Mouse (Mus musculus): ENCODE measurements around the gene Wdr5.
"Not testable (repeated sequence)": the region's sequence is repeated elsewhere in the genome, so short reads cannot be mapped to it uniquely, and the experiment has no call there.

Gene Wdr5

DNA sequence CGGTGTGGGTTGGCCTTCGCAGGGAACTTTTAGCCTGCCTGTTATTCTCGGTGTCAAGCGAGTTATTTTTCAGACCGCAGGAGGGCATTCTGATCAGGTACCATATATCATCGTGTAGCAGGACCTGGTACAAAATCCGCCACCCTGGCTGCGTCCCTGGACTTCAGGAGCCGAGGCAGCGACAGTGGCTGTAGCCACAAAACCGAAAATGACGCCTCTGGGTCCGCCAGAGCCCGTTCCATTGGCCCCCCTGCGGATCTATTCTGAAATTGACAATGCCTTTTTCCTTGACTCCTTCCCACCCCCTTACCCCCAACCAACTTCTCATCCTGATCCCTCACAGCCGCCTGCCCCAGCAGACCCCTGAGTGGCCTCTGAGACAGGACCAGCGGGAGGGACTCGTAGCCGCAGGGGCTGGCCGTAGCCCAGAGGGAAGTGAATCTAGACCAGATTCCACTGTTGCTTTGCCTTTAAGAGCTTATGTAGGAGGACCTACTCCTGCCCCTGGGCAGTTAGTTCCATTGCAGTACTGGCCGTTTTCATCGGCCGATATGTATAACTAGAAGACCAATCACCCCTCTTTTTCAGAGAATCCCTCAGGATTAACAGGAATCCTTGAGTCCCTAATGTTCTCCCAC lies 18.4 kb upstream of the Wdr5 start:
- no peak for DNase-seq (ENCODE audit: extremely low read depth, low read depth, low spot score)

DNA sequence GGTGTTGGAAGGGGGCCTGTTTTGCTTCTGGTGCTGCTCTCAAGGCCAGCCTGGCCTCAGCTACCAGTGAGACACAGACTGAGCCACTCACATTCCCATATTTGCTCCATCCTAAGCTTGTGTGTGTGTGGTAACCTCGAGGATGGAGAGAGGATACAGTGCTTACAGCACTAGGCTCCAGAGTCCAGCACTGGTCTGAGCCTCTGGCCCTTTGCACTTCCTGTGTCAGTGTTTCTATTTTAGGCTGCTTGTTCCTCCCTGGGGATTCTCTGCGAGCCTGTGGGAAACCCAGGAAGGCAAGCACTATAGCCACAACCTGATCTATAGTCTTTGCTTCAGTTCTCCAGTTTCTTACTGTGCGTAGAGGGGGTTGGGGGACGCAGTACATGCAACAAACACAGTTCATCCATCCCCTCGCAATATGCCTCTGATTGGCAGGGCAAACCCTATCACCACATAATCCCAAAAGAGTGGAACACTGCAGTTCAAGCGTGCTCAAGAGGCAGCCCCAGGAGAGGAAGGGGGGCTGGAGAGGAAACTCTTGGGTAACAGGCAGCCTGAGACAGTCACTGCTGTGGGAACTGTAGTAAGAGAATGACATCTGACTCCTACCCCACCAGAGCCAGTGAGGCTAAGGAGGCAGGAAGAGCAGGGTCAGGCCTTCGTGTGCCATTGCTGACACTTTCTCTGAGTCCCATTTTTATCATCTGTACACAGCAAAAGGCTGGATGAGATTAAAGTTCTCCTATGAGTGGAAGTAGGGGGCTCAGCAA lies 10.7 kb upstream of the Wdr5 start:
- no peak for DNase-seq (ENCODE audit: extremely low read depth, low read depth, low spot score)

DNA sequence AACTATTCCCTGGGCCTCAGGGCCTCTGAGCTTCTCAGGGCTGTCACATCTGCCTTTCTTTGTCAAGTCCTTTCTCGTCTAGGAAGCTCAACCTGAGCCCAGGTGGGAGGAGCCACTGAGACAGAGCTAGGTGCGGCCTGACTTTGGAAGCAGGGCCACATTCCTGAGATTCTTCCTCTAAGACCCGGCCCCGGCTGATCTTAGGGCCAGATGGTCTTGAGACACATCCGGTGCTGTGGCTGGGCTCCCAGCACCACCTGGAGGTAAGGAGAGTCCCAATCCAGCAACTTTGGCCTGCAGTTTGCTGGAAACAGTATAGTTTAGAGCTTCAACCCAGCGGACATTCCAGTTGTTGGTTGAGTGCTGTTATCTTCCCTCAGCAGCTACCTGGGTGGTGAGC lies 9.4 kb upstream of the Wdr5 start:
- peak; percentile 46 for DNase-seq (ENCODE audit: extremely low read depth, low read depth, low spot score)

- DNase-seq (ENCODE audit: extremely low read depth, low read depth, low spot score) = not testable (repeated sequence)
Observed at GRCm38 (mm10) chr2:27506658-27507057, 8.3 kb upstream of the Wdr5 start.

DNA sequence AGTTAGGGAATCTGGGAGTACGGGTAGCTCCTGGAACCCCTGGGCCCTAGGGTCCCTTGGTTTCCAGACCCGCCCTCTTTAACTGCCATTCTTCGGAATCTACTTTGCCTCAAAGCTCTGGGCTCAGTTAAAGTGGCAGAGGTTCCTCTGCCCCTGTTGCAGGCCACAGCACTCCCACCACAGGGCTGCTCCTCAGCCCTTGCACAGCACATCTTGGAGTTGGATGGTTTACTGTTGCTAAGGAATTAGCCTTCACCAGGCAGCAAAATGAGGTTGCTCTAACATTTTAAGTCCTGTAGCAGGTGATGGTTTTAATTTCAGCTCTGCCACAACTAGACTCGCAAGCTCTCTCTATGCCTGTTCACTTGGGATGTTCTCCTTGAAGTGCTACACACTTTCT lies 7.4 kb upstream of the Wdr5 start, which contains the start of gene Brd3:
Gene Brd3 (minus strand): TSS at position 101 of the 400 bp plus-strand sequence.
- no peak for DNase-seq (ENCODE audit: extremely low read depth, low read depth, low spot score)

GRCm38 (mm10) chr2:27510706-27511105 lies 4.3 kb upstream of the Wdr5 start:
- no peak for DNase-seq (ENCODE audit: extremely low read depth, low read depth, low spot score)

- no peak for DNase-seq (ENCODE audit: extremely low read depth, low read depth, low spot score)
Observed at GRCm38 (mm10) chr2:27512909-27513308, 2.0 kb upstream of the Wdr5 start.

DNA sequence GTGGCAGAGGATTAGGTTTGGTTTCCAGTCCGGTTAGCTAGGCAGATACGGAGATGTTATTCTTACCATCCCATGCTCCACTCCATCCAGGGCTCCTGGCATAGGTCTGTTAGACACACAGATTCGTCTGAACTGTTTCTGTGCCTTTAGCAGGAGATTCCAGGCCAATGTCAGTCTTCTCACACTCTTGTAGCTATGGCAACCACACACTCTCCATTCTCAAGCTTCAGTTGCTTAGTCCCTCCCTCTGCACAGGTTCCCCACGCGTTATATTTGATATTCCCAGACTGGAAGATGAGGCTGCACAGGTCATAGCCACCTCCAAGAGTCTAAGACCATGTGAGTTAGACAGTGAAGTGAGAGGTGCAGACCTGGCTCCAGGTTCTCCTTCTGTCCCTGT lies 1.1 kb upstream of the Wdr5 start:
- no peak for DNase-seq (ENCODE audit: extremely low read depth, low read depth, low spot score)

DNA sequence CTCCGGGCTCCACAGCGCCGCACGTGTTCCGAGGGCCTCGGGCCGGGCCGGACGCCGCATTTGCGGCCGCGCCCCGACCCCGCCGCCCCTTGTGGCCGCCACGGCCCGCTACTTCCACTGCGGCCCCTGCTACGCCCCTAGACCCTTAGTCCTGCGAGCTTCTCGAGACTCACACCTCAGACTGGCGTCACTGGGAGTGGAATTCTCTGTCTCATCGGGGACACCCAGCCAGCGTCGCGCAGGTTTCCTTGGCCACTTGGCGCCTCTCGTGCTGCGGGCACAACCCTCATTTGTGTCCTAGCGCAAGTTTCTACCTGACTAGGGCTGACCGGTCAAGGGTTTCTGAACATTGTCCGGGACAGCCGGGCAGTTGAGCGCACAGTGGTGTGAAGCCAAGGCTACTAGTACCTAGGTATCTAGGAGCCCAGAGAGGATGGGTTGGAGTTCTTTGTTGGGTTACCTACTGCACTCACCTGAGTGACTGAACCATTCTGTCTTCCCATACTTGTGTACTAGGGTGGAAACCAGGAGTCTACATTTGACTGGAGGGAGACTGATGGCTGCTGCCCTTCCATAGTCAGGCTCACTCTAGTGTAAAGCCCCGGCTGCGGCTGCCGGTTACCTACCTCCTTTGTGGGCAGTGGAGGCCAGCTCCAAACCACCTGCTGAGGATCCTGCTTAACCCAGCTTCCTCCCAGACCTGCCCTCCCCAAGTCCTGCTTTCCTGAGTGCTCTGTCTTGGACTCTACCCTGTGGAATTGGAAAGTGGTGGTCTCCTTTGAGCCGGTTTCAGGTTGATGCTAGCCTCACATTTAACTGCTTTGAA lies 597 bp downstream of the Wdr5 start:
- no peak for DNase-seq (ENCODE audit: extremely low read depth, low read depth, low spot score)

DNA sequence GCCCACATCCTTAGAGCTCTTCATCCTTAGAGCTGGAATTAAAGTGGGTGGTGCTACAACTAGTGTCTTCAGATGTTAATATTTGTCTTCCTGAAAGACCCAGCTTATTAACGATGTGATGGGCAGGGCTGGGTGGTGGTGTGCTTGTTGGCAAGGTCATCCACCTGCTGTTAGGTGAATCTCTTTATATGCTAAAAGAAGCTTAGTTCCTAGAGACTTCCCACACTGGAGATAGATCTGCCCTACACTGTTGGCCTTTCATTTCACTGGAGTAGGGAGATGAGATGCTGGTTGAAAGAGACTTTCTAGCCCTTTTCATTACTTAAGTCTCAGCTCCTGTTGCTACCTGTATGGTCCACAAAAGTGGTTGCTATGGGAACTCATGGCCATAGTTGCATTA lies 1.3 kb downstream of the Wdr5 start:
- DNase-seq (ENCODE audit: extremely low read depth, low read depth, low spot score) = no peak

GRCm38 (mm10) chr2:27518283-27518682 lies 3.3 kb downstream of the Wdr5 start:
- no peak for DNase-seq (ENCODE audit: extremely low read depth, low read depth, low spot score)

- not testable (repeated sequence) for DNase-seq (ENCODE audit: extremely low read depth, low read depth, low spot score)
Observed at GRCm38 (mm10) chr2:27538455-27539330, 23.7 kb downstream of the Wdr5 start.

- no peak for DNase-seq (ENCODE audit: extremely low read depth, low read depth, low spot score)
Observed at GRCm38 (mm10) chr2:27539336-27539735, 24.4 kb downstream of the Wdr5 start.

DNA sequence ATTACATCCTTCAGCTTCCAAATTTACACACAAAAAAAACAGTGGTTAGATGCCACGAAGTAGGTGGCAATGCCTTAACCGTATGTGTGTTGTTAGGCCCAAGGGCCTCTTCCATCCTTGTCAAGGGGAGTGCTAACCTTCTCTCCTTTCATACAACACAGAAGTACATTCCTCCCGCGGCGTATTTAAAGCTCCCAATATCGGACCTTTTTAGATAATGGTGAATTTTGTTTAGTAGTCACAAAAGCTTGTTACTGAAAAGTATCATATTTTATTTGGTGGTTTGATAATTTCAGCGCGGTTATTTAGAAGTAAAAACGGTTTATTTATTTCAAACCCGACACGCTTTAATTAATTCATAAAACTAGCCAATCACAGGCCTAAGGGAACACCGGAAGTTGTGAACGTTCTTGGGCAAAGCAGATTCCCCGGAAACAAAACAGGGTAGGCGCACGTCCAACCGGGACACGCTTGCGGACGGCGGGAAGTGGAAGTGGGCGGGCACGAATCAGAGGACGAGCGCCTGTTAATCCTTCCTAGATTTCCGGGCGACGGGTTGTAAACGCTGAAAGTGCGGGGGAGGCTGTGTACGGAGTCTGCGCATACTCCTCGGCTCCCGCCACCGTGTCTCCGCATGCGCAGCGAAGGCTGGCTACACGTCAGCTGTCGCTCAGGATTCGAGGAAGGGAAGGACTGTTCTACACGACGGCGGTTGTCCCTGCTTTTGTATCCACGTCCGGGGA lies 25.0 kb downstream of the Wdr5 start:
- DNase-seq (ENCODE audit: extremely low read depth, low read depth, low spot score) = peak; percentile 97

GRCm38 (mm10) chr2:27540515-27540836 lies 25.5 kb downstream of the Wdr5 start:
- no peak for DNase-seq (ENCODE audit: extremely low read depth, low read depth, low spot score)

DNA sequence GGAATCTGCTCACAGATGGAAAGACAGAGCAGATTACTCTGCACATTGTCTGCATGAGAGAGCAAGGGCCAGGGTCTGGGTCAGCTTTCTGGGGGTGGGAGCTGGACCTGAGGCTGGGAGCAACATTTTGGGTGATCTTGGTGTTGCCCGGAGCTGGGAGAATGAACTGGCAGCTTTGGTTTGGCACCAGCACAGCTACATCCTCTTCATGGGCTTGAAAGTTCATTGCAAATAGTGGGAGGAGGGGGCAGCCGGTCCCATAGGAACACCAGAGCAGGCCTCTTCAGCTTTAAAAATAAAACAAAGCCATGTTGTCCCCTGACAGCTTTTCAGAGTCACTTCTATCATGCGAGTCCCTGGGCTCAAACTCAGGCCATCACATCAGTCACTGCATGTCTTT lies 26.3 kb downstream of the Wdr5 start:
- DNase-seq (ENCODE audit: extremely low read depth, low read depth, low spot score) = no peak

DNA sequence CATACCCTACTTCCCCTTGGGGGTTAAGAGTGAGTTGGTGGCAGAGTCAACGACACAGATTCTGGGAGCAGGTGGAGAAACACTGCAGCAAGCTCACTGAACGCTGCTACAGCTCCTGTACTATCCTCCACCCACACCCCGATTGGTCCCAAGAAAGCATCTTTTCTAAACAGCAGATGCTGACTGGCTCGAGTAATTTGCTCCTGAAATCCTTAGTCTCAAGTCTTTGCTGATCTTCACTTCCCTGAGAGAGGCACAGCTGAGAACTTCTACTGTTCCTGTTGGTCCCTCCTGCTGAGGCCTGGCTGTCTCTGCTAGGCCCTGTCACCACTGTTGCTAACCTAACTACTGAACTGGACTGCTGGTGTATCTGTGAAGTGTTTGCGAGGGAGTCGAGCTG lies 29.7 kb downstream of the Wdr5 start:
- DNase-seq (ENCODE audit: extremely low read depth, low read depth, low spot score) = no peak

DNA sequence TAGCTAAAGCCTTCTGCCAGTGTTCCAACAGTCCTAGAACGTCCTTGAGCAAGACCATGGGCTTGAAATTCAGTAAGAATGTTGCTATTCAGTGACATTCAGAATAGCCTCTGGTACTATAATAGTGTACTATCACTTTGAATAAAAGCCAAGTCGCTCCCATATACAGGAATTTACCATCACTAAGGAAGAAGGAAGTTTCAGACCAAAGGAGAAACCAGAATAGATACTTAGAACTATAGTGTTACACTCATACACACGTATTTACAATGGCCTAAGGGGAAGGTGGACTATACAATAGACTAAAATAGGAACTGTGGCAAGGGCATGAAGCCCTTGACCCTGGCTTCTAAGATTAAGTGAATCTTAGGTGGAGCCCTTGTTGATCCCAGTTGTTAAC lies 30.6 kb downstream of the Wdr5 start:
- not testable (repeated sequence) for DNase-seq (ENCODE audit: extremely low read depth, low read depth, low spot score)

DNA sequence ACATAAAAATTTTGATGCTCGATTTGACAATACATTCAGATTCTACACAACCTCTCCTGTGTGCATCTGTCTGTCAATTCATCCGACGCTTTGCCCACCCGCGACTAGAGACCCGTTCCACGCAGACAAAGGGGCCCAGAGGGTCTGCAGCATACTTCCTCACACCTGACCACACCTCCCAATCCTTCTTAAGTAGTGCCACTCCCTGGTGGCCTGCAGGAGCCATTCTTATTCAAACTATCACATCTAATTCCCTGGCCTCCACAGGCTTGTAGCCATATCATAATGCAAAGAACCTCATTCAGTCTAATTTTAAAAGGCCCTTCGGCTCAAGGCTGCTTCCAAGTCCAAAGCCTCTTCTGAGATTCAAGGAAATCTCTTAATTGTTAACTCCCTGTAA lies 31.1 kb downstream of the Wdr5 start:
- not testable (repeated sequence) for DNase-seq (ENCODE audit: extremely low read depth, low read depth, low spot score)

- no peak for DNase-seq (ENCODE audit: extremely low read depth, low read depth, low spot score)
Observed at GRCm38 (mm10) chr2:27547326-27547725, 32.4 kb downstream of the Wdr5 start.

Data from fat pad, adult 2 months (tissue).